Mouse (Mus musculus) left cerebral cortex, postnatal 14 days (tissue): ENCODE results near the gene Gm43720. TPM values are rescaled to one million over a fixed set of nuclear protein-coding genes. Genes with fewer than 3 reads are reported as not detected.

Experiments used
- DNase-seq, 2 experiments: peaks; one replicate each; pipeline ENCODE4 v3.0.0; 2021 to 2022; ENCODE audit warnings: low spot score in 2 of 2, mixed read lengths in 1 of 2
- intact Hi-C: fragments of 180-260 bp; cut with DNase I; formaldehyde crosslinking; loops from one replicate; pipeline ENCODE4 v1.15.1; 2025
- total RNA-seq, 2 experiments: library from RNA; stranded (reverse); gene quantifications; 2 replicates each; pipeline ENCODE4 v1.2.3; 2021

Gene Gm43720
- total RNA-seq, 2 experiments from 2014 or later: not detected

GRCm38 (mm10) chr5:138263260-138264206 lies 16.2 kb downstream of the Gm43720 start, which contains the start of gene BC037034:
Gene BC037034 (minus strand): TSS chr5:138264033.
- intact Hi-C loops: loop anchor here (10.0 kb wide), 1 partner anchor 181 kb away; the partner anchor contains the start of gene Zfp157

GRCm38 (mm10) chr5:138262582-138263240 lies 17.0 kb downstream of the Gm43720 start:
- no peak for DNase-seq
- intact Hi-C loops: loop anchor here (10.0 kb wide), 1 partner anchor 182 kb away; the partner anchor contains the start of gene Zfp157

More at GRCm38 (mm10) chr5:138263260-138264206, 16.2 kb downstream of the Gm43720 start, which contains the start of gene BC037034:
- DNase-seq: peak; percentile 93 to 94

GRCm38 (mm10) chr5:138262001-138262400 lies 17.8 kb downstream of the Gm43720 start:
- intact Hi-C loops: loop anchor here (10.0 kb wide), 1 partner anchor 183 kb away; the partner anchor contains the start of gene Zfp157
- no peak for DNase-seq

- intact Hi-C loops: loop anchor here (10.0 kb wide), 1 partner anchor 184 kb away; the partner anchor contains the start of gene Zfp157
These were observed 18.9 kb downstream of the Gm43720 start for GRCm38 (mm10) chr5:138260834-138261233.

GRCm38 (mm10) chr5:138260051-138260450 lies 19.7 kb downstream of the Gm43720 start:
- intact Hi-C loops: loop anchor here (10.0 kb wide), 1 partner anchor 185 kb away; the partner anchor contains the start of gene Zfp157
- no peak for DNase-seq

More at GRCm38 (mm10) chr5:138260834-138261233, 18.9 kb downstream of the Gm43720 start:
- DNase-seq: no peak

GRCm38 (mm10) chr5:138258993-138259392 lies 20.8 kb downstream of the Gm43720 start:
- no peak for DNase-seq
- intact Hi-C loops: no loop called here

GRCm38 (mm10) chr5:138258542-138258941 lies 21.2 kb downstream of the Gm43720 start:
- intact Hi-C loops: no loop called here
- DNase-seq: no peak

- intact Hi-C loops: no loop called here
- no peak for DNase-seq
These were observed 21.7 kb downstream of the Gm43720 start for GRCm38 (mm10) chr5:138258078-138258477.

- DNase-seq: no peak
- intact Hi-C loops: no loop called here
These were observed 22.2 kb downstream of the Gm43720 start for GRCm38 (mm10) chr5:138257585-138257978.

GRCm38 (mm10) chr5:138256966-138257584 lies 22.7 kb downstream of the Gm43720 start:
- intact Hi-C loops: no loop called here
- DNase-seq: no peak

GRCm38 (mm10) chr5:138256094-138256467 lies 23.7 kb downstream of the Gm43720 start:
- DNase-seq: no peak
- intact Hi-C loops: no loop called here

- intact Hi-C loops: no loop called here
These were observed 24.2 kb downstream of the Gm43720 start, which contains the start of gene Lamtor4 for GRCm38 (mm10) chr5:138255353-138256093. Gene Lamtor4 (plus strand): TSS chr5:138255482.

GRCm38 (mm10) chr5:138253061-138253460 lies 26.7 kb downstream of the Gm43720 start:
- no peak for DNase-seq
- intact Hi-C loops: loop anchor here (5.0 kb wide), 1 partner anchor 51 kb away; no protein-coding TSS in a partner anchor

More at GRCm38 (mm10) chr5:138255353-138256093, 24.2 kb downstream of the Gm43720 start, which contains the start of gene Lamtor4:
- peak; percentile 97 to 99 for DNase-seq

GRCm38 (mm10) chr5:138251144-138251543 lies 28.6 kb downstream of the Gm43720 start:
- no peak for DNase-seq
- intact Hi-C loops: loop anchor here (5.0 kb wide), 1 partner anchor 49 kb away; no protein-coding TSS in a partner anchor

- no peak for DNase-seq
- intact Hi-C loops: no loop called here
These were observed 38.2 kb downstream of the Gm43720 start for GRCm38 (mm10) chr5:138241511-138241910.

GRCm38 (mm10) chr5:138234224-138234623 lies 45.5 kb downstream of the Gm43720 start:
- DNase-seq: no peak
- intact Hi-C loops: no loop called here

GRCm38 (mm10) chr5:138233778-138234177 lies 46.0 kb downstream of the Gm43720 start:
- no peak for DNase-seq
- intact Hi-C loops: no loop called here

GRCm38 (mm10) chr5:138229511-138229910 lies 50.2 kb downstream of the Gm43720 start:
- intact Hi-C loops: no loop called here

More at GRCm38 (mm10) chr5:138229511-138229910, 50.2 kb downstream of the Gm43720 start:
- no peak for DNase-seq
